Mouse (Mus musculus): ENCODE results near the gene Hmgcs2.

DNA sequence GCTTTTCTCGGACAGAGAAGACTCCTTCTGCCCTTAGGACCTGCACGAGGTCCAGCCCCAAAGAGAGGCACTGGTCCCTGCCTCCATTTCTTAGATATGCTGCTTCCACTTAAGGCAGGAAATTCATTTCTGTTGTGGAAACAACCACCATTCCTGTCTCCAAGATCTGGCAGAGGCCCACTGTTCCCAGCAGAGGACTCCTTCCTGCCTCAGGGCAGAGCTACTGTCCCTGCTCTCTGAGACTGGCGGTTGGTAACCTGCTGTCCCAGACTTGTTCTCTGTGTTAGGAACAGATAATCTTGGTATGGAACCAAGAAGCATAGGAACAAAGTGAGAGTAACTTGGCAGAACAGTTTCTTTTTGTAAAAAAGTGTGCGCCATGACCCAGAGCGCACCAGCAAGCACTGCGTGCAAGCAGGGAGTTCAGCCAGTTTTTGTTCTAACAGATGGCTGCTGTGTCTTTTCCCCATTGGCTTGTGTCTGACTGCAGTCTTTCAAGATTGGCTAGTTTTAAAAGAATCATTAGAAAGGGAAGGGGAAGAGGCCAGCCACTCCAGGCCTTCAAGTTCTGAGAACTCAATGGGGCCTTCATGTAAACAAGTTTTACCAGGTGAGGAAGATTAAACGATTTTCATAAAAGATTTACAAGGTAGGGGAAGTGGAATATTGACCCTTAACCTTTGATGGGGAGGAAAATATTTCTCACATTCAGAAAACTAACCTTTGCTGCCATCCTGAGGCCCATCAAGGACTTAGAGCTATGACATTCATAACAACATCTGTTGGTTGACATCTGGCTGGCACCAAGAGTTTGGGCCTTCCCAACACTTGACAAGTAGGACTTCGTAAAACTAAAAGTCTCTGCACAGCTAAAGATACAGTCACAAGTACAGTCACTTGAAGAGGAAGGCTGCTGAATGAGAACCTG lies 25.3 kb upstream of the Hmgcs2 start:
- TF ChIP-seq POLR2A (IDR thresholded peaks at IDR 0.05; ENCODE audit: borderline replicate concordance, control insufficient read depth, low read depth, low read length), result no peak
- no peak for TF ChIP-seq CTCF (IDR thresholded peaks at IDR 0.05; ENCODE audit: control insufficient read depth, insufficient read depth, low read length)

Data from bone marrow, adult 2 months (tissue).